Mouse (Mus musculus) gastrocnemius, postnatal 10 days (tissue): ENCODE results near the gene Trappc4. TPM values are rescaled to one million over a fixed set of nuclear protein-coding genes. Genes with fewer than 3 reads are reported as not detected.

ENCODE experiments used
- DNase-seq: peaks from one replicate; pipeline ENCODE4 v3.0.0; 2021; ENCODE audit warnings: mixed read lengths
- microRNA-seq, 2 experiments: library from miRNA; unstranded; fragments of <30 nt; microRNA quantifications; one replicate each; pipeline ENCODE4 v1.2.0; 2021
- total RNA-seq, 2 experiments: library from RNA; stranded (reverse); gene quantifications; 2 replicates each; pipeline ENCODE4 v1.2.3; 2021

Trappc4 gene
- total RNA-seq, 2 experiments from 2014 or later: 28.2 to 35.3 TPM

DNA sequence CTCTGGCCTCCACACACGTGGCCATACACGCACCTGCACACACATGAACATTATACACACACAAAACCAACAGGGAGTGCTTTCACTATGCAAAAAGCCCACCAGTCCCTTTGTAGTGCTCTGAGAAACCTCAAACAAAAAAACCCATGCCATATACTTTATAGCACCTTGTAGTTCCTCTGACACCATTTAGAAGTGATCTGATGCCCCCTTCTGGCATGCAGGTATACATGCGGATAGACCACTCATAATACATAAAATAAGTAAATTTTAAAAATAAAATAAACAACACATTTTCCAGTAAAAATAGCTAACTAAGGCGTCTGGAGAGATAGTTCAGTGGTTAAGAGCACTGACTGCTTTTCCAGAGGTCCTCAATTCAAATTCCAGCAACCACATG, 50.2 kb downstream of the Trappc4 start:
- no peak for DNase-seq

Small RNAs within 50 kb of the gene (microRNA-seq; reads per million reads assigned to microRNA genes)
- 0 to 0.25 reads per million in 2 experiments for gene Mir7085

Other genes starting within 250 kb of the Trappc4 start
- 10 to 100 TPM; 15.8 to 22.1 TPM for gene Cbl, start 173.6 kb downstream of the Trappc4 start, total RNA-seq
- not detected for gene Ccdc153, start 166.9 kb downstream of the Trappc4 start, total RNA-seq
- gene Pdzd3, start 156.1 kb downstream of the Trappc4 start, total RNA-seq: 1 to 10 TPM; 1.2 to 1.4 TPM
- gene Nlrx1, start 139.0 kb downstream of the Trappc4 start, total RNA-seq: 10 to 100 TPM; 21.6 to 23.0 TPM
- 1 to 10 TPM in 1 of 2 experiments, under 1 TPM in 1; 0.68 to 1.3 TPM for gene Abcg4, start 119.0 kb downstream of the Trappc4 start, total RNA-seq
- gene Hinfp, start 101.9 kb downstream of the Trappc4 start, total RNA-seq: 10 to 100 TPM in 1 of 2 experiments, 1 to 10 TPM in 1; 9.8 to 11.0 TPM
- 10 to 100 TPM in 1 of 2 experiments, 1 to 10 TPM in 1; 7.5 to 15.7 TPM for gene C2cd2l, start 87.3 kb downstream of the Trappc4 start, total RNA-seq
- gene Dpagt1, start 81.6 kb downstream of the Trappc4 start, total RNA-seq: 10 to 100 TPM; 11.7 to 17.0 TPM
- gene H2afx, start 72.9 kb downstream of the Trappc4 start, total RNA-seq: 10 to 100 TPM; 41.0 to 47.2 TPM
- 10 to 100 TPM; 29.2 to 31.0 TPM for gene Hmbs, start 63.4 kb downstream of the Trappc4 start, total RNA-seq
- 10 to 100 TPM; 18.2 to 20.2 TPM for gene Vps11, start 45.9 kb downstream of the Trappc4 start, total RNA-seq
- 10 to 100 TPM; 27.0 to 36.3 TPM for gene Hyou1, start 28.1 kb downstream of the Trappc4 start, total RNA-seq
- 100 to 1,000 TPM; 120 to 138 TPM for gene Slc37a4, start 10.7 kb downstream of the Trappc4 start, total RNA-seq
- 1,000 to 10,000 TPM; 1,287 to 1,346 TPM for gene Rps25, start 461 bp downstream of the Trappc4 start, total RNA-seq
- 10 to 100 TPM in 1 of 2 experiments, 1 to 10 TPM in 1; 5.9 to 10.2 TPM for gene Ccdc84, start 11.0 kb upstream of the Trappc4 start, total RNA-seq
- gene Foxr1, start 33.5 kb upstream of the Trappc4 start, total RNA-seq: not detected
- gene Upk2, start 47.4 kb upstream of the Trappc4 start, total RNA-seq: under 1 TPM; 0.38 to 0.65 TPM
- gene Bcl9l, start 75.2 kb upstream of the Trappc4 start, total RNA-seq: 10 to 100 TPM; 65.4 to 77.6 TPM
- gene Cxcr5, start 154.3 kb upstream of the Trappc4 start, total RNA-seq: not detected
- 10 to 100 TPM; 72.0 to 78.9 TPM for gene Ddx6, start 197.3 kb upstream of the Trappc4 start, total RNA-seq